Mouse (Mus musculus) brain, embryonic 14.5 days (tissue): ENCODE data around the gene G530012D18Rik.
"Not testable (repeated sequence)": the region's sequence is repeated elsewhere in the genome, so short reads cannot be mapped to it uniquely, and the experiment has no call there.

ENCODE experiments used
- CTCF ChIP-seq: fragments of 200-500 bp; IDR thresholded peaks from 2 replicates; pipeline ENCODE4 v1.5.1; 2012; ENCODE audit warnings: inconsistent platforms, mild to moderate bottlenecking, moderate library complexity, borderline replicate concordance; ENCODE audit not compliant: insufficient read depth, insufficient read length; ENCODE audit errors: extremely low read depth
- POLR2A ChIP-seq: fragments of 200-500 bp; IDR thresholded peaks from 2 replicates; pipeline ENCODE4 v1.6.1; 2012; ENCODE audit warnings: mild to moderate bottlenecking, inconsistent platforms, borderline replicate concordance; ENCODE audit not compliant: poor library complexity, insufficient read depth, insufficient read length, severe bottlenecking; ENCODE audit errors: extremely low read depth

DNA sequence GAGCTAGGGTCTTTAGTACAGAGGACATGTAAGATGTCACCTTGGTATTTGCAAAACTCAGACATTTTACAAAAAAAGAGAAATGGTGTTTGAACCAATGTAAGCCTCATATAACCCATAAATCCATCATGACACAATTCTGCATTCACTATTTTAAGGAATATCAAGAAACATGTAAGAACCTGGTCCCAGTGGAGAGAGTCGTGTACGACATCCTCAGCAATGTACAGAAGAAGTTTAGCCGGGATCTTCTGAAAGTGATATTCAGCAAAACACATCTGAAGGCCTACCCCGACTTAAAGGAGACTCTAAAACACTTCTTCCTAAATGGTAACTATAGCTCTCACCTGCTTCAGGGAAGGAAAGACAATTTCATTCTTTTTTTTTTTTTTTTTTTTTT is 35.1 kb downstream of the G530012D18Rik start:
- not testable (repeated sequence) for TF ChIP-seq CTCF, POLR2A
